Mouse (Mus musculus) kidney, adult 2 months (tissue): ENCODE results near the gene Thumpd3.

Experiments
- CTCF ChIP-seq: fragments of 200-500 bp; conservative IDR thresholded peaks from 2 replicates; pipeline ENCODE4 v1.5.1; 2011; ENCODE audit warnings: low read depth, mild to moderate bottlenecking, control low read depth, low read length, moderate library complexity, mixed read lengths; ENCODE audit not compliant: insufficient read depth, insufficient read length
- POLR2A ChIP-seq: fragments of 200-500 bp; IDR thresholded peaks from one replicate; pipeline ENCODE4 v1.6.1; 2011; ENCODE audit warnings: low read depth, low read length, control low read depth

- TF ChIP-seq POLR2A (no peak), CTCF (no peak)
These were observed 42.5 kb upstream of the Thumpd3 start for GRCm38 (mm10) chr6:113003313-113004111.
